Mouse (Mus musculus) CD4-positive helper T cell, adult 2 months (primary cell): ENCODE results near the gene Xpnpep3.

Experiments used
- DNase-seq: peaks from one replicate; pipeline ENCODE4 v3.0.0-alpha.2; 2012; ENCODE audit warnings: low read depth, missing footprints, low spot score

The Xpnpep3 gene

DNA sequence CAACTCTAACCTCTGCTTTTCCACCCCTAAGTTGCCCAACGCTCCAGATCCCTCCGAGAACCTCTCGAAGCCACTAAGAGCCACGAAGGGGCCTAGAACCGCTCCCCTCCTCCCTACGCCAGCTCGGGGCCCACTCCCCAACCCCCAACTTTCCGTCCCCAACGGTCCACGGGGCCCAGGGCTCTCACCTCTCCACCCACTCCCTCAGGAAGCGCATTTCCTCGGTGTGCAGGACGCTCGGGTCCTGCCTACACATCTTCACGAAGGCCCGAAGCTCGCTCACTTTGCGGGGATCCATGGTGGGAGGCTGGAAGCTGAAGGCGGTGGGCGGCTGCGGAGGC is 671 bp upstream of the Xpnpep3 start:
- DNase-seq = no peak

DNA sequence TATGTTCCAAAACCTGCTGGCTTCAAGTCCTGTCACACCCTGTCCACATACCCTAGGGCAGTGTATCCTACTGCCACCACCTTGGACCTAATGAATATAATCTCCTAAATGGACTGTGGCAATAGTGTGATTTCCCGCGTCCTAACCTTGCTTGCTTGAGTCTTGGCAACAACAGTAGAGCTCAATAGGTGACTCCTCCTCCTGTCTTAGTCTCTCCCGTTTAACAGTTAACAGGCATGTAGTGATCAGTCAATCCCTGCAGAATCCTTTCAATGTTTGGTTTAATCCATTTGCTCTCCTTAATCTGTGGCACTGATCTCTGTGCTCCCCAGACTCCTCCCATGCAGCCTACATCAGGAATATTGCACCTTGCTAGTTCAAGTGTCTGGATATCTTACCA is 5.1 kb downstream of the Xpnpep3 start:
- DNase-seq = no peak

DNA sequence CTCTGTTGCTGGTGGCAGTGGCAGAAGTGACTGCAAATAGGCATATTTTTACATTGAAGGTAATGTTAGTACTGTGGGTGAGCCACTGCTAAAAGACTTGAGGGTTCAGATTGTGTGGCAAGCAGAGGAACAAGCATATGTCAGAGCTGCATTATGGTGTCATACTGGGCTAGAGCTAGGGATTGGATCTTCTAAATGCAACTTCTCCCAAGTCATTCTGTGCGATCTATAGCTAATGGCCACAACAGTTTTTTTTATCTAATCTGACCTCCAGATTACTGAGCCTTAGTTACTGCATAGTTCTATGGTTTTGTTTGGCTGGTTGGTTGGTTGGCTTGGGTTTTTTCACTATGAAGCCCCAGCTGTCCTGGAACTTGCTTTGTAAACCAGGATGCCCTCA is 8.3 kb downstream of the Xpnpep3 start, which contains the start of gene Dnajb7:
Gene Dnajb7 (minus strand): TSS at position 101 of the 400 bp plus-strand sequence.
- DNase-seq = no peak

DNA sequence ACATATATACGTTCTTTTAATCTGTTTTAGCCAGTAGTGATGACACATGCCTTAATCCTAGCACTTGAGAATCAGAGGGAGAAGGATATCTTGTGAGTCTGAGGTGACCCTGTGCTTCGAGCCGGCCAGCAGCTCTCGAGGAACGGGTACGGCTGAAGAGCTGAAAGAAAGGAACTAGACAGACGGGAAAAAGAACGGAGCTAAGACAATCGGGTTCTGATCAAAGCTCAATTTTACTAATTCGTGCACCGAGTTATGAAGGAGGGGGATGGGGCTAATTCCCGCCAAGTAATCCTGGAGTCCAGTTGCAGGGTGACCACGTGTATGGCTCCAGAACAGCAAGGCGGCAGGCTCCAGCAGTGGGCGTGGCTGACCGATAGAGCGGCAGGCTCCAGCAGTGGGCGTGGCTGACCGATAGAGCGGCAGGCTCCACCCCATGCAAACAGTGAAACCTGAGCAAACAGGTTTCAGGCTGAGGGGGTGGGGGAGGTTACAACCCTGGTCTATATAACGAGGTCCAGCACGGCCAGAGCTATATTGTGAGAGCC is 16.9 kb downstream of the Xpnpep3 start:
- DNase-seq = peak; percentile 68

DNA sequence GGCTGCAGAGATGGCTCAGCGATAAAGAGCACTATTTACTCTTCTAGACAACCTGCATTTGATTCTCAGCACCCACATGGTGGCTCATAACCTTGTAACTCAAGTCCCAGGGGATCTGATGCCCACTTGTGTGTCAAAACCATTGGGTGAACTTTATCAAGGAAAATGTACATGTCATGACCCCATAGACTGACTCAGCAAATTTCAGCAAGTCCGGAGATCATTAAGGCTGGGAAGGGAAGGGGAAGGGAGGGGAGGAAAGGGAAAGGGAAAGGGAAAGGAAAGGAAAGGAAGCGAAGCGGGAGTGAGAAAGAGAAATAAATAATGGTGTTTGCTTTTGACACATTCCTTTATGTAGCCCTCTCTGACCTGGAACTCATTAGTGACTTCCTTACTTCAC is 18.1 kb downstream of the Xpnpep3 start:
- no peak for DNase-seq

DNA sequence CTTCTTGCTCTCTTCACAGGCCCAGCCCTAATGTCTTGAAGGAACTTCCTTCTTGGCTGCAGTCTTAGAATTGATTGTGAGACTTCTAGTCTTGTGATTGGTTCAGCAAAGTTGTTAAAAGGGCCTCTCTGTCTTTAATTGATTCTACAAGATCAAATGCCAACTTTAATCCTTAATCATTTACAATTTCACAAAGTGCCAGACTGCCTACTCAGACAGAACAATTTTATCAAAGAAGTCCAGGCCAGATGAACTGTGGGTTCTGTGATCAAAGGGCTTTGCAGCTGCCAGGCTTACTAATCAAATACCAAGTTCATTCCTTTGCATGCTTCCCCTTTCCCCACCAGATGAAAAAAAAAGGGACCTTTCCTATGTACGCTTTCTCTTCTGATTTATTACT is 21.5 kb downstream of the Xpnpep3 start:
- DNase-seq = no peak

DNA sequence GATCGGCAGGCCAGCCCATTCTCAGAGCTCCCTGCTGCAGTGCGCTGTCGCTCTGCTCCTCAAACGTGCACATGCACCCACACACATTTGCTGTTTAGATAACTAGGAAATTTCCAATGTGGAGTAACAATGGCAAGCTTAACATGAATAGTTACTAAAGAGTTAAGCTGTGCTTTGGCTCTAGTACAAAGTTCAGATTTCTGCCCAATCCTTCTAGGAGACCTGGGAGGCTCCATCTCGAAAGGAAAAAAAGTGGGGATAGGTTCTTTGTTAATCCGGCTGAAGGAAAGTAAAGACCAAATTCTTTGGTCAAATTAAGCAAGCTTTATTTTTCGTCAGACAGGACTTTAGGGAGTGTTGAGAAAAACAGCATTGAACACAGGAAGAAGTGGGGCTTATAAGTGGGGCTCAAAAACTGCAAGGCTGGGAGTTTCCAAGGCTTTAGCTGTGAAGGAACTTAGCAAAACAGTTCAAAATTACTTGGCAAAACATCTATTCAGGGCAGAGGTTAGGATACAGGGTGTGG is 22.3 kb downstream of the Xpnpep3 start:
- DNase-seq = no peak

DNA sequence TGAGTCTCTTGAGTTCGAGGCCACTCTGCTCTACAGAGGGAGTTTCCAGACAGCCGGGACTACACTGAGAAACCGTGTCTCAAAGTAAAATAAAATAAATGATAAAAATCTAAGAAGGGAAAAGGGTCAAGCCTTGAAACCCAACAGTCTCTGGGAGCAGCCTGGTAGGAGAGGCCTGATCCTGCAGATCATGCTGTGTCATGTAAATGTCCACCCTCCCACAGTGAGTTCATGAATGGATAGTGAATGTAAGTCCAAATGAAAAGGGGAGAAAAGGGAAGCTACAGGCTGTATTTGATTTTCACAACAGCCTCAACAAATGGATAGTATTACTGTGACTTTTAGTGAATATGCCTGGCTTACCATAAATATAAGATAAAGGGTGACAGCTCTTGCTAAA is 25.4 kb downstream of the Xpnpep3 start:
- DNase-seq = no peak

DNA sequence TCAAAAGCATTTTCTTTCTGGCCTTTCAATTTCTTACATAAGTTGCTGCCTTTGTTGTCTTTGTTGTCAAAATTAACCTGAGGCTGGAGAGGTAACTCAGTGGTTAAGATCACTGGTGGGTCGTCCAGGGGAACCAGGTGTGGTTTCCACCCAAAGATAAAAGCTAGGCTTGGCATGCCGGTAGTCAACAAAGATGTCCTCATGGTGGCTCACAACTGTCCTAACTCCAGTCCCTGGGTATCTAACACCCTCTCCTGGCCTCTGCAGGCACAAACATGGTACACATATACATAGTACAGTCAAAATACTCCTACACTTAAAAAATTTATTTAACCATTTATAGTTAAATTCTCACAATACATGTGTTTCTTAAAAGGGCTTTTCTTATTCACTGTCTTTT is 28.0 kb downstream of the Xpnpep3 start:
- no peak for DNase-seq

DNA sequence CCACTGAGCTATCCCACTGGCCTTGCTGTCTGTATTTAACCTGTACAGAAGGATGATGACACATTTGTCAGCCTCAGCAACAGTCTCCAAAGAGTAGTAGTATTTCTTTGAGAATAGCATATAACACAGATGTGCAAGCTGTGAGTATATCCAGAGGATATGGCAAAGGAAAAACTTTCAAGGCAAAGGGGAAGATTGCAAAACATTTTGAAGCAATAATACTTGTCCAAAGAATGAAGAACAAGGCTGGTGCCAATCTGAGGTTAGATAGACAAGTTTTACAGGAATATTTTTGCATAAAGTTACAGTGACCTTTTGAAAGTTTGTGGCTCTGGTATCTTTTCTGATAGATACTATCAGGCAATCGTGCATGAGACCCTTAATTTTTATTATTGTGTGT is 31.3 kb downstream of the Xpnpep3 start:
- DNase-seq = no peak

DNA sequence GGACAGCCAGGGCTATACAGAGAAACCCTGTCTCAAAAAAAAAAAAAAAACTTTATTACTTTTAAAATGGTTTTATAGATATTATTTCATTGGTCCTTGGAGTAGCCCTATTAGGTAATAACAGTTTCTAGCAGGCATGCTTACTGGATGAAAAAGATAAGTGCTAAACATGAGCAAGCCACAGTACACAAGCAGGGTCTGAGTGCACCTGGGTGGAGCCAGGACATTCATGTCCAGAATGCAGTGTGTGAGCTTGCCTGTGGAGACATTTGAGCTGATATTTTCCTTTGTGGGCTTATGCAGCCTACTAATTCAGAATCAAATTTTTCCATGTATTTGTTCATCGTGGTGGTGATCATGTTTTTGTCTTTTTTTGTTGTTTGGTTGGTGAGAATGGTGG is 38.4 kb downstream of the Xpnpep3 start:
- DNase-seq = no peak

DNA sequence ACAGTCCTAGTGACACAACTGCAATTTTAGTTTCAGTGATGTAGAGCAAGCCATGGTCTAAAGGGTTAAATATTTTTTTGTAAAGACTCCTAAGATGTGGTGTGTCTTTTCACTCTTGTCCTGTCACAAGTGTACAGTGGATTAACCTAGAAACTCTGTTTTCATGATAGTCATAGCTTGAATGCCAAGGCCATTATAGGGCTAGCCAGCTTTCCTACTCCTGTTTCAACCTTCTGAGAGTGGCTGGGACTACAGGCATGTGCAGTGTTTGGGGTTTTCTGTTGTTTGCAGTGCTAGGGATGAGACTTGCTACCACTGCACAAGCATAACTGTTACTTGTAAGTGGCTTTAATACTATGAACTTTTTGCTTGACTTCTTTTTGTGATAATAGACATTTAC is 39.3 kb downstream of the Xpnpep3 start:
- DNase-seq = no peak

DNA sequence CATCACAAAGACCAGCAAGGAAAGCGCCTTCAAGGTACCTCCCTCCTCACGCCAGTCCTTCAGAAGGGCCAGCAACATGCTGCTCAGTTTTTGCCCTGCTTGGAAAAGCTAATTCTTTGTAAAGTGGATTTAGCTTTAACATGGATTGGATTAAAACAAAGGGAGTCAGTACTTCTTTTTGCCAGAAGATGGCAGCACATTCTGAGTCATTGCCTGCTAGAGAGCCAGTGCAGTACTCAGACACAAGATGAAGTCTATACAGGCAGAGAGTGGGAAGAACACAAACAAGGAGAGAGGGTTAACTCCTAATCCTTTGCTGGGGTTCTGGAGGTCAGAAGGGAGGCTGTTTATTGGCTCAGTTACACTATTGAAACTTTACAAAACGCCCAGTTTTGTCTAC is 48.5 kb downstream of the Xpnpep3 start:
- peak; percentile 70 for DNase-seq

DNA sequence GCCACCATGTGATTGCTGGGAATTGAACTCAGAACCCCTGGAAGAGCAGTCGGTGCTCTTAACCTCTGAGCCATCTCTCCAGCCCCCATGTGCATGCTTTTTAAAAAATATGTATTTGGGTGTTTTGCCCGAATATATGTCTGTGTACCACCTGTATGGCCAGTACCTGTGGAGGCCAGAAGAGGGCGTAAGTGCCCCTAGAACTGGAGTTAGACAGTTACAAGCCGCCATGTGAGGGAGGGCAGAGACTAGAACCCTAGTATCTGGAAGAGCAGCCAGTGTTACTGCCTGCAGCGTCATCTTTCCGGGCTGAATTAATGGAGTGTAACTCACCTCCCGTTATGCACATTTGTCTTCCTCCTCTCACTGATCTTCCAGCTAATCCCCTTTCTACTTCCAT is 61.6 kb downstream of the Xpnpep3 start:
- no peak for DNase-seq

DNA sequence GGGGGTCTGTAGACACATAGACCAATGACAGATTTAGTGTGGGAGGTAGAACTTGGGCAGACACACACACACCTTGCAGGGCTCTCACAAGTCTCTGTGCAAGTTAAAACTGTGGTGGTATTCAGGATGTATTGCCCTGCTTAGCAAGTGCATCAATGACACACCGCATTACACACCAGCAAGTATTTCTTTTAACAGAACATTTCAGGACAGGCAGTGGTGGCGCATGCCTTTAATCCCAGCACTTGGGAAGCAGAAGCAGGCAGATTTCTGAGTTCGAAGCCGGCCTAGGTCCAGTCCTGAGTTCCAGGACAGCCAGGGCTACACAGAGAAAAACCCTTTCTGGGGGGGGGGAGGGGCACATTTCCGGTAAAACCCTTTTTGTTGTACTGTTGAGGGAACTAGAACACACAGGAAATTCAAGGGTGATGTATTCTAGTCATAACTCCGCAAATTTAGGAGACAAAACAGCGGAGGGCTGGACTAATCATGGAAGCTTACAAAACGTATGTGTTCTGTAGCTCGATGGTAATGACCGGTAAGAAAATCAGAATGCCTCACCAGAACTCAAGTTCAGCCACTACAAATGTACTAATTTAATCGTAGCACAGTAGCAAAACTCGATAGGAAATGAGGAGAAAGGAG is 65.2 kb downstream of the Xpnpep3 start:
- DNase-seq = peak; percentile 32

DNA sequence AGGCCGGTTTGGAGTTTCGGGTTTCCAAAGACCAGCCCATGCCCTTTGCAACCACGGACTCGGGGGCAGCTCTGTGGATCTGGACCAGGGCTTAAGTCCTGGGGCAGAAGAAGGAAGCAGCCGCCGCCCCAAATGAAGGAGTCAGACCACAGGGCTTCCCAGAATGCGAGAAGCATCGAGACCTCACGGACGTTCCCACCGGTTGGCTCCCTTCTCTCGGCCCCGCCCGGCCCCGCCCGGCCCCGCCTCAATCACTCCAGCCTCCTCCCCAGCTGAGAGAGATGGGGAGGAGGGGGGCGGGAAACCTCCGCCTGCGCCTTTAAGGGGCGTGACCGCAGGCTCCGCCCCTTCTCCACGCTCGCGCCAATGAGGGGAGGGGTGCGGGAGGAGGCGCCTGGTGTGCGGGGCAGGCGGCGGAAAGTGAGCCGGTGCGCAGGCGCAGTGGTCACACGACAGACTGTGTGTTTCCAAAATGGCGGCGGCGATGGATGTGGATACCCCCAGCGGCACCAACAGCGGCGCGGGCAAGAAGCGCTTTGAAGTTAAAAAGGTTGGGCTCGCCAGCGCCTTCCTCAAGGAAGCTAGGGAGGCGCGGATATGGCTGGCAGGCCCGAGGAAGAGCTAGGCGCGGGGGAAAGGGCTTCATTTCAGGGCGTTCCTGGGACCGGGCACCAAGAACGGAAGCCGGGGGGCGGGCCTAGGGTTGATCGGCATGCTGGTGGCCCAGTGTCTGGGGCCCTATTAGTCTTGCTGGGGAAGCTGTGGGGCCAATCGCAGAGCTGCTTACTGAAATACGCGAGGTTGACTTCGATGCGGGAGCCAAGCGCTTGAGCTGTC is 66.2 kb downstream of the Xpnpep3 start, which contains the start of gene Rbx1:
Gene Rbx1 (plus strand): TSS at position 396 of the 837 bp plus-strand sequence.
- DNase-seq = peak; percentile 100

DNA sequence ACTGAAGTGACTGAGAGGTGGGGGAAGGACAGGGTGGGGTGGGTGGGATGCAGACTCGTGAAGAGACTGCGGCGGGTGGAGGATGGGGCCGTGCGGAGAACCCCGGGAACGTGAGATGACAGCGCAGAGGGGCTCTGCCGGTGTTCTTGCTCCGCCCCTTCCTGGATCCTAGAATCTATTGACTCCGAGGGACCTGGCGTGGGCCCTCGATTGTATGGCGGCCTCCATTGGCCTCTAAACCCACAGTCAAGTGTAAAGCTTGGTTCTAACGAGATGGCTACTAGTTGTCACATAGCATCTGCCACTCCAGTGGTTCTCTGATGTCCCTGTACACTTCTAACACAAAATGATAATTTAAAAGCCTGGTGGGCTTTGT is 66.8 kb downstream of the Xpnpep3 start:
- DNase-seq = no peak

DNA sequence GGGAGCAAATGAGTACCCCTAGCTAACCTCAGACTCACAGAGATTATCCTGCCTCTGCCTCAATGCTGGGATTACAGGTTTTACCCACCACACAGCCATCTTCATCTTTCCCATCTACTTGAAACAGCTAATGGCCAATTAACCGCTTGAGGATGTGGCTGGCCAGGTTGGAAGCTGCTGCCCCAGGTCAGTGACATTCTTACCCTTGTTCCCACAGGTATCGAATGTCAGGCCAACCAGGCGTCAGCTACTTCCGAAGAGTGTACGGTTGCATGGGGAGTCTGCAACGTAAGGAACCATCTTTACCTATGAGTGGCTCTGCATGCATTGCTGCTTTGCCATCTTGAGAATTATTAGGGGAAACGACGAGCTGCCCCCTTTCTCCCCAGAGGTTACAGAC is 70.8 kb downstream of the Xpnpep3 start:
- DNase-seq = no peak

DNA sequence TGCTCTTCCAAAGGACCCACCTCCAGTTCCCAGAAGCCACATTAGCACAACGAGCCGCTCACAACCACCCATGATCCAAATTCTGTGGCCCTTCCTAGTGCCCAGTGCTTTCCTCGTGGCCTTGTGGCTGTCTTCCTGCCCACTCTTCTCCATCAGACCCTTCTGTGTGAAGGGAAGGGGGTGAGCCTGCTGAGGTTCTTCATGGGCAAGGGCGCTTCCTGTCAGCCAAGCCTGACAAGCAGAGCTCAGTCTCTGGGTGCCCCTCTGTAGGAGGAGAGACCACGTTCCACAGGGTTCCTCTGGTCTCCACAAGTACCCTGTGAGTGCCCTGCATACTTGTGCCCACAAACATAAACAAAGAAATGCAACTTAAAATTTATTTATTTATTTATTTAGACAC is 72.3 kb downstream of the Xpnpep3 start:
- no peak for DNase-seq

DNA sequence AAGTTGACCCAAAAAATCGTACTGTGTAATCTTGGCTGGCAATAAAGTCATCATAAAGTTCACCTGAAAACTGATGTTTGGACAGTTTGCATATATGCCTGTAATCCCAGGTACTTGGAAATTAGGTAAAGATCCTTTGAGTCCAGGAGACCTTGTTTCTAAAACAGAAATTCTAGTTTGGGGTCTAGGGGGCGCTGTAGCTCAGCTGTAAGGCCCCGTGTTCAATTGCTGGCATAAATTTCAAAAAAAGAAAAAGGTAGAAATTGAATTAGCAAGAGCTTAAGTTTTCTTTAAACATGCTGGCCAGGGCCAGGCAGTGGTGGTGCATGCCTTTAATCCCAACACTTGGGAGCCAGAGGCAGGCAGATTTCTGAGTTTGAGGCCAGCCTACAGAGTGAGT is 75.7 kb downstream of the Xpnpep3 start:
- DNase-seq = peak; percentile 48

DNA sequence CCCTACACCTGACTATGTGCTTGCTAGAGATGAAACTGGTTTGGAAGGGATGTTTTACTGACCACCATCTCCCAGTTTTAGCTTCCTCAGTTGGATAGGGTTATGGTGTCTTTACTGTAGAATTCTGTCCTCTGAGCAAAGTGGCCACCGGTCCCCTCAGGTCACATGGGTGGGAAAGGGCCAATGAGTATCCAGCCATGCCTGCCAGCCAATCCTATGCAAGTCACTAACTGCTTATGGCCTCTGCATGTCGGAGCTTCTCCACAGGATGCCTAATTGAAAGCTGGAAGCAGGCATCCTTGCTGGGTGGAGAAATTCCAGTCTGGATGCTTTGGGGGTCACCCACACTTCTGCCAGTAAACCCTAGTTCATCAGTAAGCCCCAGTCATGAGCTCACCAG is 76.7 kb downstream of the Xpnpep3 start:
- no peak for DNase-seq

DNA sequence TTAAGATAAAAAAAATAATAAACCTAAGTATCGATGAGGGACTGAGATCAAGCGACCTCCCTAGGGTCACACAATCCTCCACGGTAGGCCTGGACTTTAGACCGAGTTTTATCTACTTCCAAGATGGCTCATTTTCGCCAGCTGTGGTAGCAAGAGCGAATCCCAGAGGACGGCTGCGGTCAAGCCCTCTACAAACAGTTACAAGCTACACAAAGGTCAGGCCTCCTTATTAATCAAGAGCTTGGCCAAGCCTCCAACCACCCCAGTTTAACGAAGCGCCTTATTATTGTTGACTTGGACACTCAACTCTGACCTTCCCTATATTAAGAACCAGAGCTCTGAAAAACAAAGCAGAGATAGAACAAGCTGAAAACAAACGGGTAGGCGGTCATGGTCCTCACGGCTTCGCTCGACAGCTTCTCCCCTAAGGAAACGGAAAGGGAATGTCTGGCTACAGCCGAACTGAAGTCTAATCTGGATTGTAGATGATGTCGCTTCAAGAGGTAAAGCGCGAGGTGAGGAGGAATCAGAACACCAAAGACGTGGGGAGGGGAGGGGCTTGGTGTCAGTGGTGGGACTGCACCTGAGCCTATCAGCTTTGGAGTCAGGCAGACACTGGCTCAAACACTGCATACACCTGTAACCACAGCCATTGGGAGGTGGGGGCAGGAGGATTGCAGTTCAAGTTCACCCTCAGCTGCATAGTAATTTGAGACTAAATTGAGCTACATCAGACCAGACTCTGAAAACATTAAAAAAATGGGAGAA is 79.7 kb downstream of the Xpnpep3 start:
- DNase-seq = no peak
